Mouse (Mus musculus) limb, embryonic 11.5 days (tissue): ENCODE measurements around the gene Piezo1. TPM values are rescaled to one million over a fixed set of nuclear protein-coding genes. Genes with fewer than 3 reads are reported as not detected.

Experiments used
- ATAC-seq: fragments of 200-750 bp; cut with Nextera tagmentation; 2 replicates; pipeline ENCODE4 v1.8.0; 2017; ENCODE audit warnings: low read depth; ENCODE audit not compliant: insufficient number of reproducible peaks, low FRiP score, low TSS enrichment
- DNase-seq: peaks from one replicate; pipeline ENCODE4 v3.0.0-alpha.2; 2015; ENCODE audit warnings: low spot score
- H3K27ac ChIP-seq: fragments of 300-500 bp; sonication (generic); replicated peaks from 2 replicates; pipeline ENCODE4 v1.5.1; 2014; ENCODE audit warnings: low read depth, mild to moderate bottlenecking, low read length
- H3K27me3 ChIP-seq: fragments of 300-500 bp; sonication (generic); 2 replicates; pipeline ENCODE4 v1.6.1; 2014; ENCODE audit warnings: mild to moderate bottlenecking, low read length, mixed read lengths; ENCODE audit not compliant: control insufficient read depth, insufficient read depth
- H3K36me3 ChIP-seq: fragments of 300-500 bp; sonication (generic); 2 replicates; pipeline ENCODE4 v1.6.1; 2014; ENCODE audit warnings: mild to moderate bottlenecking, low read length, moderate library complexity, mixed read lengths; ENCODE audit not compliant: control insufficient read depth, insufficient read depth
- H3K4me1 ChIP-seq: fragments of 300-500 bp; sonication (generic); 2 replicates; pipeline ENCODE4 v1.6.1; 2014; ENCODE audit warnings: low read length, mixed read lengths; ENCODE audit not compliant: control insufficient read depth, insufficient read depth
- H3K4me2 ChIP-seq: fragments of 300-500 bp; sonication (generic); 2 replicates; pipeline ENCODE4 v1.6.1; 2014; ENCODE audit warnings: low read depth, mild to moderate bottlenecking, moderate library complexity; ENCODE audit not compliant: severe bottlenecking
- H3K4me3 ChIP-seq: fragments of 300-500 bp; sonication (generic); 2 replicates; pipeline ENCODE4 v1.5.1; 2014; ENCODE audit warnings: low read depth, low read length
- H3K9ac ChIP-seq: fragments of 300-500 bp; sonication (generic); 2 replicates; pipeline ENCODE4 v1.6.1; 2014; ENCODE audit warnings: mild to moderate bottlenecking, low read length
- H3K9me3 ChIP-seq: fragments of 300-500 bp; sonication (generic); 2 replicates; pipeline ENCODE4 v1.6.1; 2016; ENCODE audit warnings: low read length; ENCODE audit not compliant: control insufficient read depth
- WGBS: fragments of 180-500 bp; shearing (Covaris S2); extraction: QIAGEN DNeasy Blood & Tissue Kit; methylation state at CpG from one replicate; pipeline ENCODE4 v1.1.7; 2014; 5-methylcytosine and 5-hydroxymethylcytosine counted together
- polyA plus RNA-seq: library from polyadenylated mRNA; unstranded; fragments of >200 nt; fragmentation: Nextera tagmentation; extraction: Ambion mirVana; gene quantifications from 2 replicates; pipeline ENCODE4 v1.2.1, GENCODE M21; 2014

The Piezo1 gene
- polyA plus RNA-seq, 1 experiment from 2014 or later, result 7.2 TPM

- ATAC-seq (no peak), DNase-seq (no peak)
- no peaks in the 10 kb centered on the region for H3K27me3 ChIP-seq
- no peak overlapping the region for H3K27ac ChIP-seq
- no peaks in the 10 kb centered on the region for H3K9me3 ChIP-seq
- H3K4me1 ChIP-seq, result peaks cover 9% of the 10 kb centered on the region; the same call in 1 of the 2 replicates
- 89% methylated on average over 9 of the region's 9 CpGs for WGBS
- H3K9ac ChIP-seq, result no peak overlapping the region
- no peaks in the 10 kb centered on the region for H3K36me3 ChIP-seq
- H3K4me2 ChIP-seq, result no peak overlapping the region
- no peak overlapping the region for H3K4me3 ChIP-seq
Measured at GRCm38 (mm10) chr8:122584981-122585380, 33.9 kb upstream of the Piezo1 start.

GRCm38 (mm10) chr8:122580926-122581325 lies 29.8 kb upstream of the Piezo1 start:
- Histone ChIP-seq H3K4me1 (peaks cover 29% of the 10 kb centered on the region), H3K4me2 (no peak overlapping the region), H3K4me3 (no peak overlapping the region), H3K9ac (no peak overlapping the region), H3K27ac (no peak overlapping the region), H3K9me3 (no peaks in the 10 kb centered on the region), H3K27me3 (no peaks in the 10 kb centered on the region), H3K36me3 (no peaks in the 10 kb centered on the region)
- ATAC-seq (no peak), DNase-seq (no peak)
- WGBS, result 38% methylated on average over 13 of the region's 15 CpGs

GRCm38 (mm10) chr8:122579196-122579595 lies 28.1 kb upstream of the Piezo1 start:
- no peak for ATAC-seq
- no peaks in the 10 kb centered on the region for H3K27me3 ChIP-seq
- H3K4me3 ChIP-seq, result no peak overlapping the region
- no peaks in the 10 kb centered on the region for H3K9me3 ChIP-seq
- WGBS, result 21% methylated on average over 7 of the region's 7 CpGs
- H3K4me2 ChIP-seq, result no peak overlapping the region
- no peaks in the 10 kb centered on the region for H3K36me3 ChIP-seq
- H3K9ac ChIP-seq, result peak overlapping the region; percentile 17; the same call in 1 of the 2 replicates
- peaks cover 37% of the 10 kb centered on the region for H3K4me1 ChIP-seq
- no peak for DNase-seq
- 0 out of 2 replicates have a peak overlapping the region, but pooled peaks have one; percentile 22 for H3K27ac ChIP-seq

GRCm38 (mm10) chr8:122577116-122577515 lies 26.0 kb upstream of the Piezo1 start:
- H3K27me3 ChIP-seq, result no peaks in the 10 kb centered on the region
- peaks cover 37% of the 10 kb centered on the region for H3K4me1 ChIP-seq
- peak overlapping the region; percentile 90; the same call in 1 of the 2 replicates for H3K4me2 ChIP-seq
- H3K9me3 ChIP-seq, result no peaks in the 10 kb centered on the region
- WGBS, result 39% methylated on average over 10 of the region's 10 CpGs
- DNase-seq (no peak), ATAC-seq (no peak)
- H3K36me3 ChIP-seq, result peaks cover 8% of the 10 kb centered on the region; the same call in 1 of the 2 replicates
- H3K27ac ChIP-seq, result peak overlapping the region; percentile 77
- H3K4me3 ChIP-seq, result no peak overlapping the region
- H3K9ac ChIP-seq, result 0 out of 2 replicates have a peak overlapping the region, but pooled peaks have one; percentile 35

GRCm38 (mm10) chr8:122576648-122577022 lies 25.5 kb upstream of the Piezo1 start, which contains the start of gene Aprt:
Gene Aprt (minus strand): TSS chr8:122576909.
- Histone ChIP-seq H3K9ac (peak within 1 kb of the TSS; percentile 74), H3K27me3 (no peaks in the 10 kb centered on the region), H3K9me3 (no peaks in the 10 kb centered on the region), H3K4me3 (peak within 1 kb of the TSS; percentile 53), H3K4me1 (peaks cover 37% of the 10 kb centered on the region), H3K27ac (peak within 1 kb of the TSS; percentile 77), H3K4me2 (peak within 1 kb of the TSS; percentile 90), H3K36me3 (peaks cover 12% of the 10 kb centered on the region; the same call in 1 of the 2 replicates)
- ATAC-seq (peak; percentile 88), DNase-seq (peak; percentile 98)
- under 1% methylated on average over 39 of the region's 39 CpGs for WGBS

GRCm38 (mm10) chr8:122575735-122576647 lies 24.9 kb upstream of the Piezo1 start:
- Histone ChIP-seq H3K9ac (peak overlapping the region; percentile 74), H3K9me3 (no peaks in the 10 kb centered on the region), H3K4me2 (peak overlapping the region; percentile 90), H3K27me3 (no peaks in the 10 kb centered on the region), H3K27ac (peak overlapping the region; percentile 55; the same call in 1 of the 2 replicates), H3K4me1 (peaks cover 37% of the 10 kb centered on the region), H3K36me3 (peaks cover 16% of the 10 kb centered on the region; the same call in 1 of the 2 replicates), H3K4me3 (peak overlapping the region; percentile 53)
- DNase-seq (no peak), ATAC-seq (no peak)
- WGBS, result 20% methylated on average over 21 of the region's 21 CpGs

GRCm38 (mm10) chr8:122575286-122575685 lies 24.2 kb upstream of the Piezo1 start:
- H3K4me3 ChIP-seq, result no peak overlapping the region; the same call in 1 of the 2 replicates
- 83% methylated on average over 8 of the region's 8 CpGs for WGBS
- DNase-seq (no peak), ATAC-seq (no peak)
- 0 out of 2 replicates have a peak overlapping the region, but pooled peaks have one; percentile 90 for H3K4me2 ChIP-seq
- H3K4me1 ChIP-seq, result peaks cover 37% of the 10 kb centered on the region
- no peak overlapping the region for H3K27ac ChIP-seq
- no peak overlapping the region for H3K9ac ChIP-seq
- no peaks in the 10 kb centered on the region for H3K27me3 ChIP-seq
- H3K36me3 ChIP-seq, result peaks cover 23% of the 10 kb centered on the region
- H3K9me3 ChIP-seq, result no peaks in the 10 kb centered on the region

- H3K9ac ChIP-seq, result no peak overlapping the region
- no peak for DNase-seq
- no peak overlapping the region for H3K4me2 ChIP-seq
- no peaks in the 10 kb centered on the region for H3K27me3 ChIP-seq
- no peak overlapping the region for H3K4me3 ChIP-seq
- H3K36me3 ChIP-seq, result peaks cover 28% of the 10 kb centered on the region
- WGBS, result 40% methylated on average over 10 of the region's 10 CpGs
- peaks cover 35% of the 10 kb centered on the region for H3K4me1 ChIP-seq
- ATAC-seq, result no peak
- no peak overlapping the region for H3K27ac ChIP-seq
- no peaks in the 10 kb centered on the region for H3K9me3 ChIP-seq
Measured at GRCm38 (mm10) chr8:122574667-122575251, 23.6 kb upstream of the Piezo1 start.
